Mouse (Mus musculus) erythroblast, embryonic 14.5 days (primary cell): ENCODE data around the gene Dab1. TPM values are rescaled to one million over a fixed set of nuclear protein-coding genes. Genes with fewer than 3 reads are reported as not detected.

Source experiments
- H3K27me3 ChIP-seq: 2 replicates; pipeline ENCODE4 v1.6.1; 2012; ENCODE audit warnings: inconsistent platforms; ENCODE audit not compliant: control insufficient read depth
- H3K36me3 ChIP-seq: 2 replicates; pipeline ENCODE4 v1.6.1; 2012; ENCODE audit warnings: mild to moderate bottlenecking, inconsistent platforms; ENCODE audit not compliant: control insufficient read depth
- H3K4me1 ChIP-seq: 2 replicates; pipeline ENCODE4 v1.6.1; 2012; ENCODE audit warnings: inconsistent platforms; ENCODE audit not compliant: control insufficient read depth
- H3K4me3 ChIP-seq: replicated peaks from 2 replicates; pipeline ENCODE3; 2012; ENCODE audit warnings: moderate library complexity, mild to moderate bottlenecking, inconsistent platforms
- H3K9me3 ChIP-seq: 2 replicates; pipeline ENCODE4 v1.6.1; 2012; ENCODE audit warnings: low read length, inconsistent platforms, mixed read lengths; ENCODE audit not compliant: control insufficient read depth
- GATA1 ChIP-seq: IDR thresholded peaks from 2 replicates; pipeline ENCODE4 v1.6.1; 2012; ENCODE audit warnings: low read length, inconsistent platforms, mixed read lengths
- TAL1 ChIP-seq: IDR thresholded peaks from 3 replicates; pipeline ENCODE4 v1.6.1; 2012; ENCODE audit warnings: low read length, inconsistent platforms, mixed read lengths
- polyA plus RNA-seq: library from polyadenylated mRNA; stranded (reverse); fragments of >175 nt; gene quantifications from 2 replicates; pipeline ENCODE4 v1.2.3, GENCODE M21; 2012

The Dab1 gene
- polyA plus RNA-seq, 1 experiment, result not detected

GRCm38 (mm10) chr4:104572440-104572839 is 953.3 kb downstream of the Dab1 start:
- Histone ChIP-seq H3K27me3 (no peaks in the 10 kb centered on the region), H3K4me3 (no peak overlapping the region), H3K4me1 (no peaks in the 10 kb centered on the region), H3K36me3 (no peaks in the 10 kb centered on the region), H3K9me3 (no peaks in the 10 kb centered on the region)
- TF ChIP-seq GATA1 (no peak), TAL1 (no peak)

- TF ChIP-seq GATA1 (no peak), TAL1 (no peak)
- no peak overlapping the region for H3K4me3 ChIP-seq
- no peaks in the 10 kb centered on the region for H3K27me3 ChIP-seq
- no peaks in the 10 kb centered on the region for H3K9me3 ChIP-seq
- H3K36me3 ChIP-seq, result no peaks in the 10 kb centered on the region
- no peaks in the 10 kb centered on the region for H3K4me1 ChIP-seq
These were observed 954.3 kb downstream of the Dab1 start for GRCm38 (mm10) chr4:104573419-104573818.

GRCm38 (mm10) chr4:104578370-104578769 is 959.2 kb downstream of the Dab1 start:
- H3K4me1 ChIP-seq, result no peaks in the 10 kb centered on the region
- no peak overlapping the region for H3K4me3 ChIP-seq
- no peaks in the 10 kb centered on the region for H3K27me3 ChIP-seq
- H3K9me3 ChIP-seq, result no peaks in the 10 kb centered on the region
- H3K36me3 ChIP-seq, result no peaks in the 10 kb centered on the region
- TF ChIP-seq TAL1 (no peak), GATA1 (no peak)

- Histone ChIP-seq H3K27me3 (no peaks in the 10 kb centered on the region), H3K9me3 (0 out of 2 replicates have a peak, but pooled peaks cover 2% of the 10 kb centered on the region), H3K4me1 (no peaks in the 10 kb centered on the region), H3K36me3 (no peaks in the 10 kb centered on the region), H3K4me3 (no peak overlapping the region)
- TF ChIP-seq GATA1 (no peak), TAL1 (no peak)
These were observed 960.9 kb downstream of the Dab1 start for GRCm38 (mm10) chr4:104579946-104580544.

GRCm38 (mm10) chr4:104582726-104583125 is 963.6 kb downstream of the Dab1 start:
- no peak overlapping the region for H3K4me3 ChIP-seq
- 0 out of 2 replicates have a peak, but pooled peaks cover 5% of the 10 kb centered on the region for H3K9me3 ChIP-seq
- no peaks in the 10 kb centered on the region for H3K27me3 ChIP-seq
- TF ChIP-seq GATA1 (no peak), TAL1 (no peak)
- no peaks in the 10 kb centered on the region for H3K36me3 ChIP-seq
- H3K4me1 ChIP-seq, result no peaks in the 10 kb centered on the region

- no peaks in the 10 kb centered on the region for H3K27me3 ChIP-seq
- H3K4me3 ChIP-seq, result no peak overlapping the region
- H3K36me3 ChIP-seq, result no peaks in the 10 kb centered on the region
- TF ChIP-seq GATA1 (no peak), TAL1 (no peak)
- H3K4me1 ChIP-seq, result no peaks in the 10 kb centered on the region
- peaks cover 5% of the 10 kb centered on the region; the same call in 1 of the 2 replicates for H3K9me3 ChIP-seq
These were observed 968.7 kb downstream of the Dab1 start for GRCm38 (mm10) chr4:104587826-104588225.

GRCm38 (mm10) chr4:104596936-104597335 is 977.8 kb downstream of the Dab1 start:
- TF ChIP-seq GATA1 (no peak), TAL1 (no peak)
- H3K27me3 ChIP-seq, result no peaks in the 10 kb centered on the region
- no peaks in the 10 kb centered on the region for H3K36me3 ChIP-seq
- peaks cover 2% of the 10 kb centered on the region; the same call in 1 of the 2 replicates for H3K9me3 ChIP-seq
- no peak overlapping the region for H3K4me3 ChIP-seq
- no peaks in the 10 kb centered on the region for H3K4me1 ChIP-seq

GRCm38 (mm10) chr4:104597490-104598465 is 978.6 kb downstream of the Dab1 start:
- no peak for TF ChIP-seq TAL1
- TF ChIP-seq GATA1, result no peak
- Histone ChIP-seq H3K4me3 (no peak overlapping the region), H3K36me3 (no peaks in the 10 kb centered on the region), H3K4me1 (no peaks in the 10 kb centered on the region), H3K27me3 (no peaks in the 10 kb centered on the region), H3K9me3 (peaks cover 2% of the 10 kb centered on the region; the same call in 1 of the 2 replicates)

- Histone ChIP-seq H3K36me3 (no peaks in the 10 kb centered on the region), H3K27me3 (no peaks in the 10 kb centered on the region), H3K9me3 (peaks cover 2% of the 10 kb centered on the region; the same call in 1 of the 2 replicates), H3K4me1 (no peaks in the 10 kb centered on the region), H3K4me3 (no peak overlapping the region)
- no peak for TF ChIP-seq GATA1
These were observed 983.6 kb downstream of the Dab1 start for GRCm38 (mm10) chr4:104602804-104603203.
